Mouse (Mus musculus): ENCODE results near the gene Ttc30b. TPM values are rescaled to one million over a fixed set of nuclear protein-coding genes. Genes with fewer than 3 reads are reported as not detected.

The Ttc30b gene
- polyA plus RNA-seq, 1 experiment from 2014 or later: 21.8 TPM

DNA sequence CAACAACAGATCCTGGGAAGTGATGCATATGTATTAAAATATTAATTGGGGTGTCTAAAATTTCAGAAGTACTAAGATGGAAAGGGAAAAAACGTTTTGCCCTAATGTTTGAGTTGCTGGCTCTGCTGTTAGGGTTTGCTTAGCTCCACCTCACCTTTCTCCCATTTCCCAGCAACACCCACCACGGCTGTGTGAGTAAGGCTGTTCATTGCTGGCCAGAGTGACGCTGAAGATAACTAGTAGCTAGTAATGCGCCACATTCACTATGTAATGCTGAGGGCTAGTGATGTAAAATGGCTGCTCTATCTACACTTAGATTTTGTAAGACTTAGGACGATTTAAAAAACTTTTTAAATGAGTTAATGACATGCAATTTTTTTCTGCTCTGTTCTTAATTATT, 42.7 kb downstream of the Ttc30b start:
- Histone ChIP-seq H3K27ac (replicated peaks) (no peak overlapping the region), H3K36me3 (0 out of 2 replicates have a peak, but pooled peaks cover 3% of the 10 kb centered on the region), H3K4me2 (no peak overlapping the region), H3K9me3 (no peaks in the 10 kb centered on the region), H3K4me1 (replicated peaks) (no peaks in the 10 kb centered on the region), H3K9ac (no peak overlapping the region), H3K4me3 (no peak overlapping the region), H3K27me3 (no peaks in the 10 kb centered on the region)
- no peak for ATAC-seq (ENCODE audit: low FRiP score, low read depth)
- WGBS: 91% methylated on average over 5 of the region's 5 CpGs

DNA sequence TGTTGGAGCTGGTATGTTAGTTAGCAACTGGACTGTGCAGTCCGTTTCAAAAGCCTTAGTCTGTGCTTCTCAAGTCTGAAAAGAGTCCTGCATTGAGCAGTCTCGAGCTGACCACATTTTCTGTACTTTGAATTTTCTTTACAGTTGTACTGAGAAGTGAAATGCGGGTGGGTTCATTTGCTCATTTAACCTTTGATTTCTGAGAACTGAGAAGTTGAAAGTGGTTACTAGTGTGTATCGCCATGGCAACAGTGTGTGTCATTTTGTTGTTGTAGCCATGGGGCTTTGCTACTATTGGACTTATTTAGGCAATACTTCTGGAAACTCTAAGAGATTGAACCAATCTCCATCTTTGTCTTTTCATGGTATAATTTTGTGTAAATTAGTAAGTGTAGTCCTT, 46.4 kb downstream of the Ttc30b start:
- H3K27ac ChIP-seq (replicated peaks): no peak overlapping the region
- WGBS: 68% methylated on average over 4 of the region's 4 CpGs
- 0 out of 2 replicates have a peak, but pooled peaks cover 6% of the 10 kb centered on the region for H3K36me3 ChIP-seq
- H3K4me1 ChIP-seq (replicated peaks): no peaks in the 10 kb centered on the region
- ATAC-seq (ENCODE audit: low FRiP score, low read depth): no peak
- no peaks in the 10 kb centered on the region for H3K9me3 ChIP-seq
- no peak overlapping the region for H3K4me3 ChIP-seq
- no peak overlapping the region for H3K9ac ChIP-seq
- H3K27me3 ChIP-seq: no peaks in the 10 kb centered on the region
- no peak overlapping the region for H3K4me2 ChIP-seq

Other genes with a start within 250 kb of the Ttc30b start
- 14.4 and 15.9 TPM in 2 replicates for gene Nfe2l2, start 233.9 kb downstream of the Ttc30b start, polyA plus RNA-seq (2015; fragmentation: Nextera tagmentation; extraction: Ambion mirVana)
- gene Agps, start 106.4 kb downstream of the Ttc30b start, polyA plus RNA-seq (2015; fragmentation: Nextera tagmentation; extraction: Ambion mirVana): 28.0 and 28.5 TPM in 2 replicates
- 0.77 and 0.85 TPM in 2 replicates for gene Ttc30a2, start 39.6 kb upstream of the Ttc30b start, polyA plus RNA-seq (2015; fragmentation: Nextera tagmentation; extraction: Ambion mirVana)
- 7.3 and 8.0 TPM in 2 replicates for gene Ttc30a1, start 43.4 kb upstream of the Ttc30b start, polyA plus RNA-seq (2015; fragmentation: Nextera tagmentation; extraction: Ambion mirVana)